Mouse (Mus musculus): ENCODE measurements around the gene Olfr1298.

DNA sequence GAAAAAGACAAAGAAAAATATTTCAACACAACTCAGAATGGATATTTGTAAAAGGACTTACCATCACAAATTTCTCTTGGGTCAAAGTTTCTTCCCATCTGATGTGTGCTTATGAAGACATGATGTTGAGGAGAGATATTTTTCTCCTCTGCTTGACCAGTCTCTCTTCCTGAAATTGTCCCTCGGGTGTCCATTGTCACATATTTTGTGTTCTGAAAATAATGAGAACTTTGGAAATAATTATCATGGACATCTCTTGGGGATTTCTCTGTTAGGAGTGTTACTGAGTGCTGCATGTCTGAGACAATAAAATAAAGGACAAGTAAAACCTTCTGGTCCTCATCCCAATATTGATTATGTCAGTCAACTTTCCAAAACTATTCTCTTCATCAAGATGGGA lies at the start of gene Olfr1298:
- TF ChIP-seq CTCF (IDR thresholded peaks at IDR 0.05; ENCODE audit: low read depth, low read length): no peak
- no peak for TF ChIP-seq POLR2A (IDR thresholded peaks at IDR 0.05; ENCODE audit: borderline replicate concordance, low read depth, low read length)
